Mouse (Mus musculus) kidney, adult 2 months (tissue): ENCODE data around the gene Hdac4. TPM values are rescaled to one million over a fixed set of nuclear protein-coding genes. Genes with fewer than 3 reads are reported as not detected.

Experiments used
- DNase-seq: peaks from one replicate; pipeline ENCODE4 v3.0.0; 2021
- H3K27ac ChIP-seq: fragments of 200-500 bp; 2 replicates; pipeline ENCODE4 v1.5.1; 2012; ENCODE audit warnings: low read depth, low read length, control low read depth, inconsistent platforms; ENCODE audit not compliant: insufficient read depth
- H3K27me3 ChIP-seq: fragments of 200-500 bp; replicated peaks from 2 replicates; pipeline ENCODE4 v1.6.1; 2012; ENCODE audit warnings: mild to moderate bottlenecking, moderate library complexity, low read length, inconsistent platforms; ENCODE audit not compliant: control insufficient read depth, insufficient read depth
- H3K36me3 ChIP-seq: fragments of 200-500 bp; 2 replicates; pipeline ENCODE4 v1.6.1; 2012; ENCODE audit warnings: mild to moderate bottlenecking, moderate library complexity, low read length, inconsistent platforms; ENCODE audit not compliant: control insufficient read depth, insufficient read depth
- H3K4me1 ChIP-seq: fragments of 200-500 bp; 2 replicates; pipeline ENCODE4 v1.6.1; 2011; ENCODE audit warnings: low read length; ENCODE audit not compliant: control insufficient read depth, insufficient read depth
- H3K4me3 ChIP-seq: fragments of 200-500 bp; 2 replicates; pipeline ENCODE4 v1.5.1; 2011; ENCODE audit warnings: mild to moderate bottlenecking, low read depth, low read length, control low read depth; ENCODE audit not compliant: insufficient read depth
- CTCF ChIP-seq: fragments of 200-500 bp; conservative IDR thresholded peaks from 2 replicates; pipeline ENCODE4 v1.5.1; 2011; ENCODE audit warnings: low read depth, mild to moderate bottlenecking, control low read depth, low read length, moderate library complexity, mixed read lengths; ENCODE audit not compliant: insufficient read depth, insufficient read length
- POLR2A ChIP-seq: fragments of 200-500 bp; IDR thresholded peaks from one replicate; pipeline ENCODE4 v1.6.1; 2011; ENCODE audit warnings: low read depth, low read length, control low read depth
- WGBS: fragments of 180-500 bp; shearing (Covaris S2); methylation state at CpG from one replicate; pipeline ENCODE4 v1.1.7; 2018; 5-methylcytosine and 5-hydroxymethylcytosine counted together
- polyA plus RNA-seq: library from polyadenylated mRNA; depleted of rRNA; stranded (reverse); fragments of >200 nt; gene quantifications from 2 replicates; pipeline ENCODE4 v1.2.3, GENCODE M21; 2012

Gene Hdac4
- polyA plus RNA-seq, 1 experiment = 10.0 TPM

DNA sequence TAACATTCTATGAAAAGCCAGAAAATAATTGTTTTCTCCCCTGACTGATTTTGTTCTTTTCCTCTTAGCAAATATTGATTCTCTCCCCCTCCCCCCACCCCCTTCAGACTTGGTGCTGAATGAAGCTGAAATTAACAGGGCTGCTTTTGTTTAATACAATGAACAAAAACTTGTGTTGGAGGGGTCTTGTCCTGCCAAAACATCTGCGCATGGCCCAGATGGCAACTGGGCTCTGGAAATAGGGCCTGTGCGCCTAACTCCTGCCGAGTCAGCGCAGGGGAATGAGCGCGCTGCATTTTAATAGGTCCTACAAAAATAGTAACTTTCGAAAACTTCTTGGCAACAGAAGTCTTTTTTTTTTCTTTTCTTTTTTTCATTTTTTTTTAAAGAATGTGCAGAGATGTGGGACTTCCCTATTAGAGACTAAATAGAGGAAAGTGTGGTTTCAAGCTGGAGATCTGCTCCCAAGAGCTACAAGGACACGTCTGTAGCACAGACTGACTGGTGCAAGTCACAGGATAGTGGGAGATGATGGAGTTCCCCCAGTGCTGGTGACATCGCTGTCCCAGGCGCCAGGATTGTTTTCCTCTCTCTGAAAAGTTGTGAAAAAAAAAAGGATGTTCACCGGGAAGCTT, 20.6 kb upstream of the Hdac4 start:
- H3K4me1 ChIP-seq = no peaks in the 10 kb centered on the region
- 58% methylated on average over 11 of the region's 11 CpGs for WGBS
- no peak overlapping the region for H3K4me3 ChIP-seq
- no peaks in the 10 kb centered on the region for H3K27me3 ChIP-seq
- H3K27ac ChIP-seq = no peak overlapping the region
- no peaks in the 10 kb centered on the region for H3K36me3 ChIP-seq
- TF ChIP-seq CTCF (no peak), POLR2A (no peak)
- DNase-seq = no peak

DNA sequence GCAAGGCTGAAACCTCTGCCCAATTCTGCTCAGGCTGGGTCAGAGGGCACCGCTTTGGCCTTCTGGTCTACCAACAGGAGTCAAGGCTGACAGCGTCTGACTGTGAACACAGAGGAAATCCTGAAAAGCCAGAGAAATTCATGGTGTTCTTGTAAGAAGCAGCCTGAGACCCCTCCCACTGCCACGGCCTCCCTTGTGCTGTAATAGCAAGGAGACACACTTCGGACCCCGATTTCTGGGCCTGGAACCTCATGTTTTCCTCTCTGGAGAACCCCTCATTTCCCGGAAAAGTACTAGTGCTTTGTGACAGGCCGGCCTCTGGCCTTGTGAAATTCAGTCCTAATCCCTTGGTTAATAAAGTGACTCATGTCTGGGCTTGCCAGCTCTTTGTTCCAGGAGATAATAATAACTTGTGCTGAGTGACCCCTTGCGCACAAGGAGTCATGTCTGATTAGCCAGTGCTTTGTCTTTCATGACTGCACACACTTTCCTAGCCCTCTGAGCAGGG, 19.7 kb upstream of the Hdac4 start:
- Histone ChIP-seq H3K36me3 (no peaks in the 10 kb centered on the region), H3K27me3 (no peaks in the 10 kb centered on the region), H3K27ac (no peak overlapping the region), H3K4me3 (no peak overlapping the region), H3K4me1 (no peaks in the 10 kb centered on the region)
- TF ChIP-seq POLR2A (no peak), CTCF (no peak)
- 83% methylated on average over 8 of the region's 8 CpGs for WGBS
- DNase-seq = no peak

- 45% methylated on average over 13 of the region's 13 CpGs for WGBS
- H3K36me3 ChIP-seq = no peaks in the 10 kb centered on the region
- no peaks in the 10 kb centered on the region for H3K4me1 ChIP-seq
- H3K27me3 ChIP-seq = no peaks in the 10 kb centered on the region
- H3K4me3 ChIP-seq = no peak overlapping the region
- no peak overlapping the region for H3K27ac ChIP-seq
- no peak for DNase-seq
- no peak for TF ChIP-seq CTCF
- TF ChIP-seq POLR2A = no peak
These were observed 16.7 kb upstream of the Hdac4 start for GRCm38 (mm10) chr1:92212003-92212750.

- H3K27me3 ChIP-seq = no peaks in the 10 kb centered on the region
- DNase-seq = no peak
- WGBS = 81% methylated on average over 17 of the region's 17 CpGs
- no peaks in the 10 kb centered on the region for H3K36me3 ChIP-seq
- no peaks in the 10 kb centered on the region for H3K4me1 ChIP-seq
- no peak overlapping the region for H3K4me3 ChIP-seq
- H3K27ac ChIP-seq = no peak overlapping the region
- TF ChIP-seq POLR2A = no peak
- TF ChIP-seq CTCF = no peak
These were observed 7.3 kb upstream of the Hdac4 start for GRCm38 (mm10) chr1:92202639-92203352.

DNA sequence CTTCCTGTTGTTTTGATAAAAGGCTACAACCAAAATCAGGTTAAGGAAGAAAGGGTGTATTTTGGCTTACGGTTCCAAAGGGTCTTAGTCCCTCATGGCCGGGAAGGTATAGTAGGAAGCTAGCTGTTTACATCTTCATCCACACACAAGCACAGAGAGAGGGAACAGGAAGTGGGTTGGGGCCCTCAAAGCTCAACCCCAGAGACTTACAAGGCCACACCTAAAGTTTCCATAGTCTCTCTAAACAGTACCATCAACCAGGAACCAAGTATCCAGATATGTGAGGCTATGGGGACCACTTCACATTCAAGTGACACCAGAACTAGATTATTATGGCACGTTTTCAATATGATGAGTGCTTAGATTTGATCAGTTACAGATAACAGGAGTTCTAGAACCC, 5.0 kb downstream of the Hdac4 start:
- WGBS = 82% methylated on average over 3 of the region's 3 CpGs

DNA sequence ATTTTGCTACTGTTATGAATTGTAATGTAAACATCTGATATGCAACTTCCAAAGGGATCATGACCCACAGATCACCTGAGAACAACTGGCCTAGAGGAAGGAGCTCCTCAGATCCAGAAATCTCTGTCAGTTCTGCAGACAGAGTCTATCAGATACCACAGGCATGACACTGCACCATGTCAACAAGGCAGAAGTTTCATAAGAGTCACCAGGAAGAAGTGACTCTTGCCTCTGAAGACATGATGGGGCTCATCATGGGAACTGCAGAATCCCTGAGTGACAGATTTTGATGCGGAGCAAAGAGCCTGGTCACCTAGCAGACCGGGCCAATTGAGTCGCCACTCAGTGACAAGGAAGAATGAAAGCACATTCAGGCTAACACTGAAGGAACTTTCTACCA, 8.4 kb downstream of the Hdac4 start:
- no peaks in the 10 kb centered on the region for H3K36me3 ChIP-seq
- no peak overlapping the region for H3K4me3 ChIP-seq
- WGBS = 96% methylated on average over 3 of the region's 3 CpGs
- no peak for DNase-seq
- no peaks in the 10 kb centered on the region for H3K4me1 ChIP-seq
- no peak for TF ChIP-seq POLR2A
- no peak for TF ChIP-seq CTCF
- H3K27ac ChIP-seq = no peak overlapping the region
- H3K27me3 ChIP-seq = no peaks in the 10 kb centered on the region

More for the DNA sequence above, 5.0 kb downstream of the Hdac4 start:
- no peak for DNase-seq
- TF ChIP-seq CTCF (no peak), POLR2A (no peak)
- H3K27ac ChIP-seq = no peak overlapping the region
- H3K27me3 ChIP-seq = no peaks in the 10 kb centered on the region
- H3K4me3 ChIP-seq = no peak overlapping the region
- no peaks in the 10 kb centered on the region for H3K36me3 ChIP-seq
- no peaks in the 10 kb centered on the region for H3K4me1 ChIP-seq

- H3K27ac ChIP-seq = no peak overlapping the region
- no peak for TF ChIP-seq POLR2A
- no peak for TF ChIP-seq CTCF
These were observed 10.9 kb downstream of the Hdac4 start for GRCm38 (mm10) chr1:92184600-92184999.

More at GRCm38 (mm10) chr1:92184600-92184999, 10.9 kb downstream of the Hdac4 start:
- H3K36me3 ChIP-seq = no peaks in the 10 kb centered on the region
- H3K4me1 ChIP-seq = peaks cover 2% of the 10 kb centered on the region; the same call in 1 of the 2 replicates
- no peak for DNase-seq
- no peaks in the 10 kb centered on the region for H3K27me3 ChIP-seq
- H3K4me3 ChIP-seq = no peak overlapping the region
- 90% methylated on average over 1 of the region's 1 CpGs for WGBS
